Mouse (Mus musculus) spleen, adult 12 weeks (tissue): ENCODE measurements around the gene Qars.
A peak's percentile ranks its signal among the peaks of the same experiment; 100 is the strongest.

ENCODE experiments used
- DNase-seq: peaks from one replicate; pipeline ENCODE4 v3.0.0; 2022; ENCODE audit warnings: low spot score

The Qars gene

DNA sequence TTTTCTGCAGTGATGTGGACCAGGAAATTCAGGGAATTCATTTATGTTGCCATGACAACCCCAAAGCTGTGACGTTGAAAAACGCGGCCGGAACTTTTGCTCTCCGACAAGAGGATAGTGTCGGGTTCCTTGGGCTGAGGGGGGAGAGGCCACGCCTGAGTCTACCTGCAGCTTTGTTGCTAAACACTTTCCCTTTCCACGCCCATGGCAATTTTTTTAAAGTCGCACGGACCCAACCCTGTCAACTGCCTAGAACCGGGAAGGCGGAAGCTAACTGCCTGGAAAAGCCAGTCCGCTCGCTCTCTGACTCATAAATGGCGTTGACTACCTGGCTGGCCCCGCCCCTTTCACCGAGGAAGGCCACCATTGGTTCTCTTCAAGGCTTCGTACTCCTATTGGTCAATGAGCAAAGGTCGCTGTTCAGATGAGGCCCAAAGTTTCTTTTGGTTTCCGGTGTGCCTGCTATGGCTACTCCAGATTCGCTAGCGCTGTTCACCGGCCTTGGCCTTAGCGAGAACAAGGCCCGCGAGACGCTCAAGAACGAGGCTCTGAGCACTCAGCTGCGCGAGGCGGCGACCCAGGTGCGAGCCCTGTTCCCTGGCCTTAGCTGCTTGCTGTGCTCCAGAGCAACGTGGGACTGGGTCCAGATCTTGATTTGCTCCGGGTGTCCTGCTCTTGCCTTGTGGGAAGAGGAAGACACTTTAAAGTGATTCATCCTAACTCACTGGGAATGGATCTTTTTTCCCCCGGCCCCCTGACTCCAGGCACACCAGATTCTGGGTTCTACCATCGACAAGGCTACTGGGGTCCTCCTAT, at the start of gene Qars:
Qars (plus strand) TSS at position 88 of the 816 bp plus-strand sequence.
- peak; percentile 91 for DNase-seq

DNA sequence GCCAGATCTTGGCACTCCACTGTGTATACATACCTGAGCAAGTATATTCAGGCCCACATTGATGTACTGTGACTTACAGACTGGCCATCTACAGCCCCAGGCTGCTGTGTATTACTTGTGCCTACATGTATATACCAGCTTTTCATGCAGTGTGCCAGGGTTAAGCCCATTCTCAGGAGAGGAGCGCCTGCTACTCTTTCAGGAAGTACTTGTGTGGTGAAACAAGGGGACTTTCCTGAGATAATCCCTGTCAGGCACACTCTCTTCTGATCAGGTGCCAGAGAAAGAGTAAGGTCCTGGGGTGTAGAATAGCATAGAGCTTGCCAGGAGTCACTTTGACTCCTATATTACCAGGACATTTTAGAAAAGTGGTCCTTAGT, 47.6 kb upstream of the Qars start:
- DNase-seq, result no peak

DNA sequence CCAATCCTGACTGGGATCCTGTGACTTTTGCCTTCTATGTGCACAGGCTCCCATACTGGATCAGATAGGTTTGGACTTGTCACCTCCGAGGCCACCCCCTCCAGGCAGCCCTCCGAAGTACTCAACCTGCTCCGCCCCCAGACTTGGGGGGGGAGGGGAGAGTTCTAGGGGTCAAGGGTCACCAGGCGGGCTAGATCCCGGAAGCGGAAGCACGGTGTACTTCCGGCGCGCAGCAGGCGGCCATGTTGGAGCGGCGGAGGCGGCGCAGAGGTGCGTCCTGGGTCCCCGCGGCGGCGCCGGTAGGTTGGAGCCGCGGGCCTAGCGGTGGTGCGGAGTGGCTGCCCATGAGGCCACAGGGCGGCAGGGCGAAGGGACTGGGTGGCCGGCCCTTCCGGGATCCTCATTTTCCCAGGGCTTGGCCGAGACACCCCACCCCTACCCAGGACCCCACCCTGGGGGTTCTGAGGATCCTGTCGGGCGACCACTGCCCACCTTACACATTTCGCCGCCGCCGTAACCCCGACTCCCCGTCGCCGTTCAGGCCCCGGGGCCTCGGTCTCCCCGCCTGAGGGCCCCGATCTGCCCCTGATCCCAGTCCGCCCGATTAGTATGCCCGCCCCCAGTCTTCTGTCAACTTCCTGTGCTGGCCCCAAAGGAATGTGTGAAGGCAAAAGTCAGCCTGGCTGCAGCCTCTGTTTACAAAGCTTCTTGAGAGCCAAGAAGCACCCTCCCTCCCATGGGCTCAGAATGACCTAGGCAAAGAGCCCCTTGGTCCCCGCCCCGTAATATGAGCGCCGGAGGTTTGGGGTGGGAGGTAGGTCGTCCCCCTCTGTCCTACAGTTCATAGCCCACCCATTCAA, 47.0 kb upstream of the Qars start, which contains the start of gene Ccdc71:
Ccdc71 (plus strand) TSS at position 209 of the 860 bp plus-strand sequence.
- DNase-seq, result peak; percentile 71

DNA sequence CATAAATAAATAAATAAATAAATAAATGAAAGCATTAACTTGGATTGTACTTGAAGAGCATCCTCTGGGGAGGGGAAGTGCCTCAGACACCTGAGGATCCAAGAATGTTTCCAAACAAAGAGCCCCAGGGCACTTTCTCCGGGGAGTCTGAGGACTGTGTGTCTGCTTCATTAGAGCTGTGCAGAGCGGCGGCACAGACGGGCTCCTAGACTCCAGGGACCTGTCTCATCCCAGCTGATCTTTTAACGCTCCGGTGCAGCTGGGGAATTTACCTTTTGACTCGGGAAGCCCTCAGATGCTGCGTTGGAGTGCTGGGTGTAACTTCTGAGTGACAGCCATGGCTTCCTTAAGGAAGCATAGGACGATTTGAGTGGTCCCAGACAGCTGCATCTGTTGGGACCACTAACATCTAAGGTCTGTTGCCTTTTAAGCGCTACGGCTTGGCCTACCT, 46.3 kb upstream of the Qars start, which contains the start of gene Klhdc8b:
Klhdc8b (minus strand) TSS at position 401 of the 451 bp plus-strand sequence.
- DNase-seq, result no peak

DNA sequence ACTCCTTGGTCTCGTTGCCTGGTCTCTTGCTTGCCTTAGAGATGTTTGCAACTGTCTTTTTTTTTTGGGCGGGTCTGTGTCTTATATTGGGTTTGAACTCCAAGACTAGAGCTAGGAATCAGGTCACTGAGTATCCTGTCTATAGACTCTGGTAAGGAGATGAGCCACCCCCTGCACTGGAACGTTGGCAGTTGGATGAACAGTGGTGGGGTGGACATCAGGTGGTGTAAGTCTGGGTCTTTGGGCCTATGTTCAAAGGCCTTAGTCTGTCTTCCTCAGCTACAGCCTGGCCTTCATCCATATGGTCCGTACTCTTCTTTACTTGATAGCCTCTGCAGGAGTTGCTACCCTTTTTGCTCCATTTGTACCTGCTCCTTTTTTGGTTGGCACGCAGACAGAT, 45.8 kb upstream of the Qars start:
- no peak for DNase-seq

DNA sequence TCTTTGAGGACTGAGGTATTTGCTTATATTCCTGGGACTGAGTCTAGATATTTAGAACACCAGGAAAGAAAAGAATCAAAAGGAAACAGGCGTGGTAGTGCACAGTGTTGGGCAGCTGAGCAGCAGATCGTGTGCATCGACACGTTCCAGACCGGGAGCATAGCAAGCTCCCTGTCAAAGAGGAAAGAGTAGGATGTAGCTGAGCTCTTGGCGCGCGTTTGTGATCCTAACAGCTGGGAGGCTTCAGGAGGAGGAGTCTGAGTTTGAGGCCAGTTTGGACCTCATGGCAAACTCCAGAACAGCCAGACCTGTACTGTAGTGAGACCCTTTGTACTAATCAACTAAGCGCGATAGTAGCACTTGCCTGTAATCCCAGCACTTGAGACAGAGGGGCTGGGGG, 45.3 kb upstream of the Qars start:
- no peak for DNase-seq

DNA sequence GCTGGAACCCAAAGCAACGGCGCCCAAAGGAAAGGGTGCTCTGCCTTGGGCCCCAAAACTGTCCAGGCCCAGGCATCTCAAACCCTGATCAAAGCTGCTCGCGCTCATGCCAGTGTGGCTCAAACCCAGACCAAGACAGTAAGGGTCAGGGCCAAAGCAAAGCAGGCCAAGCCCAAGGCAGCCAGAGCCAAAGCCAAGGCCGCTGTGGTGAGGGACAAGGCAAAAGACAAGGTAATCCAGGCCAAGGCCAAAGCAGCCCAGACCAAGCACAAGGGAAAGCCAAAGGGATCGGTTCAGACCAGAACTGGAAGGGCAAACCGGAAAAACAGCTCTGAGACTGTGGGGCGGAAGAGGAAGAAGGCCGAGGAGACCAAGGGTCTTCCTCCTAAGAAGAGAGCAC, 43.8 kb upstream of the Qars start:
- DNase-seq, result no peak

DNA sequence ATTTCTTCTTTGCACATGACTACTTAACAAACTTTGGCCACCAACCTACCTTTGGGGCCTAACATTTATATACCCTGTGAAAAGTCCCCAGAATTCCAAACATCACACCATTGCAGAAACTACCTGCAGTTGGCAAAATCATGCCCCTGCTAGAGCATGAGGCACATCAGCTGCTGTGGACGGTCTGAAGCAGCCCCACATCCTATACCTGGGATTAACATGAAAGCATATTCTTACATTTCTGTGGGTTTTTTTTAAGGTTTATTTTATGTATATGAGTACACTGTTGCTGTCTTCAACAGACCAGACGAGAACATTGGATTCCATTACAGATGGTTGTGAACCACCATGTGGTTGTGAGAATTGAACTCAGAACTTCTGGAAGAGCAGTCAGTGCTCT, 41.3 kb upstream of the Qars start:
- no peak for DNase-seq

DNA sequence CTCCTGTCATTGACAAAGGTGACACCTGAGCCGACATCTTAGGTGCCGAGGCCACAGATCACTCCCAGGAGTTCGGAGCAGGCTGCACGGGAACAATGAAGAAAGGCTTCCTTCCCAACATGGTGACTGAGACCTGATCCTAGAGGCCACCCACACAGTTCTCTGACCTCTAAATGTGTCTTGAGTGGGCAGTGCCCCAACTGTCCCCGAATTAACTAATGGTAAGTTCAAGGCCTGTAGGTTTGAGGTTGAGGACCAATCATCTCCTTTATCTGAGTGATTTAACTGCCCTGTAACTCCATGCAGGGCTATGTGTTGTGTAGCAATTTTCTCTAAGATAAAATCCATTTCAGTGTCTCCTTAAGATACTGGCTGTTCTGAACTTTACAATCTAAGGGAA, 38.1 kb upstream of the Qars start:
- DNase-seq, result no peak

DNA sequence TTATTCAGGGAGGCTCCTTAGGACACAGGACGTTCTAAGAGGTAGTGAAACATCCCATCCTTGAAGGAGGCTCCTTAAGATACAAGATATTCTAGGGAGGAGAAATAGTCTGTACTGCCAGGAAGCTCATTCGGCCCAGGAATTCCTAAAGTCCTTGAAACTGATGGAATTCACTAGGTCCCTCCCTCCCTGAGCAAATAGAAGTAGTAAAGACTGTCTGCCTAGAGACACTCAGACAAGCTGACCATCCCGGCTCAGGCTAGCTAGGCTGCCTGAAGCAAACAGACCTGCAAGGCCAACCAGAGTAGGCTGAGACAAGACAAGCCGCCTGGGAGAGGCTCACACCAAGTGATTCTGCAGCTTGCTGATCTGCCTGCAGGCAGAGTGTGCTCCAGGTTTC, 37.7 kb upstream of the Qars start:
- no peak for DNase-seq

DNA sequence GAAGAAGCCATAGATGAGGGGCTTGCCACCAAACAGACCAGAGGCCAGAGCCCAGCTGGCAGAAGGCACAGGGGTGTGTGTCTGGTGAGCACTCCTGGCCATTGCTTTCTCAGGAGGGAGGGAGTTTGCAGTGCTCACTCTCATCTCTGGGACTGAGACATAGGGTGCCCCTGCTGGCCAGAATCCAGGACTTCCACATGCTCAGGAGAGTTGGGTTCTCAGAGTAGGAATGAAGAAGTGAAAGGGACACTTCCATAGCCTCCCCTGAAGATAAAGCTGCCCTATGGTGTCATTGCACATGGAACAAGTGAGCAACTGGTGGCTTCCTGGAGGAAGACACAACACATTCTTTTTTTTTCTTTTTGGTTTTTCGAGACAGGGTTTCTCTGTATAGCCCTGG, 33.0 kb upstream of the Qars start:
- DNase-seq, result no peak

DNA sequence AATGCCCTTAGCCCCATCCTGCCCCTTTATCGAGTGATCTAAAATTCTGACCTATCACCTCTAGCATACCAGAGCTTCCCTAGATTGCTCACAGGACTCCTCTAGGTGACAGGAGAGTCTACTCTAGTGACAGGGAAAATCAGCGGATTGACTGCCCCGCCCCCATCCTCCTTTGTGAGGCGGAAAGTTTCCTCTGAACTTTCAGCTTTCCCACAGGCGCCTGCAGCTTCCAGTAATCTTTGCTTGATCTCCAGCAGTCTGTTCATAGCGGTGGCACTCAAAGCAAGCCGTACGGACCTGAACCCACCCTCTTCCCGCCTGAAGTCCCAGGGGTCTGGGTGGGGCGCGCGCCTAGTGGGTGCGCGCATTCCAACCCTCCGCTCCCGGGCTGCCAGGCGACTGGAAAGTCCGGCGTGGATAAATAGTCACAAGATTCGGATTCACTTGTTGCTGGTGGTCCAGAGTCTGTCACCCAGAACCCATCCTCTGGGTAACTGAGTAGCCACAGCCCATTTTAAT, 28.8 kb upstream of the Qars start:
- DNase-seq, result no peak

DNA sequence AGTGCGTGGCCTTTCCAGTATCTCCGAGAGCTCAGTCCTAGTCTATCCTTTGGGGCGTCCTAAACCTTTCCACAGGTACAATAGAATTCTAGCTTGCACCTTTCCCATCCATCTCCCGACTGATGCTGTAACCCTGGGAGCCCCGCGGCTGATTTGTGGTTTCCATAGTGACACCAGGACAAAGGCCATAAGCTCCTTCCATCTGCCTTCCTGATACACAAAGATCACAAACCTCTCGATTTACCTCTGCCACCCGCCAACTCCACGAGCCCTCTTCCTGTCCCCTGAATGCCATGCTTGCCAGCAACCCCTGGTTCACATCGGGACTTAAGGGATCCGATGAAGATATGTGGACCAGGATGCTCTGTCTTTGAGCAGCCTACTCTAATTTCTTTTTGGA, 28.3 kb upstream of the Qars start:
- DNase-seq, result no peak

DNA sequence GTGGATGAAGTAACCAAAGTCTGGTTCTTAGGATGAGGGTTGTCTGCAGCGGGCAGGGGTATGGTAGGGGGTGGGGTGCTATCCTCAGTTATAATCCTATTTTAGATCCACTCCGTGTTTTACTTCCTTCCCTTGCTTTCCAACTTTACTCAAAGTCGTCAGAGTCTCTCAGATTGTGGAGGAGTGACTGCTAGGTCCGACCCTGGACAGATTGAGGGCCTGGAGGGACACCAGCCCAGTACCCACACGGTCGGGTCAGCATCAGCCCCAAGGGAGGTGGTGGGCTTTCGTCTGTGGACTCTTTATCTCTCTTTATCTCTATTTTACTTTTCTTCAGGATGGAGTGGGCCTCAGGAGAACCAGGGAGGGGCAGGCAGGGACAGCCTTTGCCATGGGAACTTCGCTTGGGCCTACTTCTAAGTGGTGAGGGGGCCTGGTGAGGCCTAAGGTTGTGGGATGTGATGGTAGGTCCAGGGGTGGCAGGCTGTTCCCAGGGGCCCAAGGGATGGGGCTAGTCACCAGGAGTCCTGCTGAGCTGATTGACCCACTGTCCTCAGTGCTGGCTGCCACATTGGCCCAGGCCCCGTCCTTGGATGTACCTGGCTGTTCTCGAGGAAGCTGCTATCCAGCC, 27.7 kb upstream of the Qars start, which contains the start of gene Lamb2:
Lamb2 (plus strand) TSS at position 16 of the 631 bp plus-strand sequence.
- DNase-seq, result no peak

DNA sequence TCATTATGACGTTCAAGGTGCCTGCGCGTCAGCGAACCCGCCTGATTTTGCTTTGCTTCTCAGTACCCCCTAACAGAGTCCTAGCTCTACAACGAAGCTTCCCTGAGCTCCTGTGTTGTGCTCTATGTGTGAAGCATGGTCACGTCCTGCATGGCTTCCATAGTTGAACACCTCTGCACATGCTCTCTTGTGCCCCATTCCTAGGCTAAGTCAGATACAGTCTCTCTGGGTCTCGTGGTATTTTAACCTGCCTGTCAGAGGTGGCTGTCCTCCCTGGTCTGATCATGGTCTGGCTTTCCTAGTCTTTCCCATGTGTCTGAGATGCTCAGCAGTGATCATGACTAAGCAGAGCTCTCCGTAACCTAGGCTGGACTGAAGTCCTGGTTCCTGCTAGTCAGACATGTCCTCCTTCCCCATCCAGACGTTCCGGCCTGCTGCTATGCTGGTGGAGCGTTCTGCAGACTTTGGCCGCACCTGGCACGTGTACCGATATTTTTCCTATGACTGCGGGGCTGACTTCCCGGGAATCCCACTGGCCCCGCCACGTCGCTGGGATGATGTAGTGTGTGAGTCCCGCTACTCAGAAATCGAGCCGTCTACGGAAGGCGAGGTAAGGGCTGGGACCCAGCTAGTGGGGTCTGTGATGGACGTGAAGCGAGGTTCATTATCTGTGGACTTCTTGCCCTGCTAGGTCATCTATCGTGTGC, 26.5 kb upstream of the Qars start:
- no peak for DNase-seq

DNA sequence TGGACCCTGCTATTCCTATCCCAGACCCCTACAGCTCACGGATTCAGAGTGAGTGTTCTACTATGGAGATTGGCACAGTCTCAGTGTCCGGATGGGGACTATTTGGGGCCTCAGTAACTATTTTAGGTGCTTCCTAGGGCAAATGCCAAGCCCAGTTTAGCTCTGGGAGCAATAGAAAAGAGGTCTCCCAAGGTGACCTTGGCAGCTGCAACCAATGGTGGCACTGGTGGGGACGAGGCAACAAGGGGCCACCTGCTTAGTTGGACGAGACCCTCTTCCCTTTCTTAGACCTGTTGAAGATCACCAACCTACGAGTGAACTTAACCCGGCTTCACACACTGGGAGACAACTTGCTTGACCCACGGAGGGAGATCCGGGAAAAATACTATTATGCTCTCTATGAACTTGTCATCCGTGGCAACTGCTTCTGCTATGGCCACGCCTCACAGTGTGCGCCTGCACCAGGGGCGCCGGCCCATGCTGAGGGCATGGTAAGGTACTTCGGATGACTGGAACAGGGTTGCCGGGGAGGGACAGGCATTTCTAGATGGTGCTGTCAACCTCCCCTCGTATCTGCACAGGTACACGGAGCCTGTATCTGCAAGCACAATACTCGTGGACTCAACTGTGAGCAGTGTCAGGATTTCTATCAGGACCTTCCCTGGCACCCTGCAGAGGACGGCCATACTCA, 25.8 kb upstream of the Qars start:
- DNase-seq, result no peak

DNA sequence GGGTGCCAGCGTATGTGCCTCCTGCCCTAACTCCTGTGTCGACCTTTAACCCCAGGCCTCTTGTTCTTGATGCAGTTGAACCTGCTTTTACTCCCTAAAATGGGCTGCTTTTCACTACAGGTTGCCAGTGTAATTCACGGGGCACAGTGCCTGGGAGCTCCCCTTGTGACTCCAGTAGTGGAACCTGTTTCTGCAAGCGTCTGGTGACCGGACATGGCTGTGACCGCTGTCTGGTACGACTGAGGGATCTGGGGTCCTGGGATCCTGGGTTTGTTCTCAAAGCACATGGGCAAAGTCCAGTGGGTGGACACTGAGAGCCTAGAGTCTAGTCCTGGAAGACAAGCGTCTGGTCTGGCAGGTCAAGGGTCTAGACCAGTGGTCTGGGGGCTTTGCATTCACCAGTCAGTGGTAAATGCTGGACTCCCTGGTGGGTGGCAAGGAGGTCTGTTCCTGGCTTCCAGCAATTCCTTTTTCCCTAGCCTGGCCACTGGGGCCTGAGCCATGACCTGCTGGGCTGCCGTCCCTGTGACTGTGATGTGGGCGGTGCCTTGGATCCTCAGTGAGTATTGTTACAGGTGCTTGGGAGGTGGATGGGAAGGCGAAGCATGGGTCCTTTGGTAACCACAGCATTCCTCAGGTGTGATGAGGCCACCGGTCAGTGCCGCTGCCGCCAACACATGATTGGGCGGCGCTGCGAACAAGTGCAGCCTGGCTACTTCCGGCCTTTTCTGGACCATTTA, 24.3 kb upstream of the Qars start:
- DNase-seq, result no peak

DNA sequence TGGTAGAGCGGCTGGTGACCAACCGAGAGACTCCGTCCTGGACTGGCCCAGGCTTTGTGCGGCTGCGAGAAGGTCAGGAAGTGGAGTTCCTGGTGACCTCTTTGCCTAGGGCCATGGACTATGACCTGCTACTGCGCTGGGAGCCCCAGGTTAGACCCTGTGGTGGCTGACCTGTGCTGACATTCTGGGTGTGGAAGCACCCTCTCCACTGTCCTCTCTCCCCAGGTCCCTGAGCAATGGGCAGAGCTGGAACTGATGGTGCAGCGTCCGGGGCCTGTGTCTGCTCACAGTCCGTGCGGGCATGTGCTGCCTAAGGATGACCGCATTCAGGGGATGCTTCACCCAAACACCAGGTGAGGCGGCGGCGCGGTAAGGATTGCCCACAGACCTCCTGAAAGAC, 23.5 kb upstream of the Qars start:
- DNase-seq, result no peak

DNA sequence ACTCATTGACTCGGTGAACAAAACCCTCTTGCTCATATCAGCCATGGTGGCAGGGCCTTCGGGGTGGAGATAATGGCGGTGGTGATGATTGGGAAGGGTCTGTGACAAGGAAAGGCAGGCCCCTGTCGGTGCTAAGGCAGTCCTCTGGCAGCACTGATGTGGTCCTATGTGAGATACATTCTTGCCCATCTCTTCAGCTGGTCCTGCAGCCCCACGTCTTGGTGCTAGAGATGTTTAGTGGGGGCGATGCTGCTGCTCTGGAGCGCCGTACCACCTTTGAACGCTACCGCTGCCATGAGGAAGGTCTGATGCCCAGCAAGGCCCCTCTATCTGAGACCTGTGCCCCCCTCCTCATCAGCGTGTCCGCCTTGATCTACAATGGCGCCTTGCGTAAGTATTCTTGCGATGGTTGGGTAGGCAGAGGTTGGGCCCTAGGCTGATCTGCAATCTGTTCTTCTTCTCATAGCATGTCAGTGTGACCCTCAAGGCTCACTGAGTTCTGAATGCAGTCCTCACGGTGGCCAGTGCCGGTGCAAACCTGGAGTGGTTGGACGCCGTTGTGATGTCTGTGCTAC, 22.1 kb upstream of the Qars start:
- DNase-seq, result no peak

DNA sequence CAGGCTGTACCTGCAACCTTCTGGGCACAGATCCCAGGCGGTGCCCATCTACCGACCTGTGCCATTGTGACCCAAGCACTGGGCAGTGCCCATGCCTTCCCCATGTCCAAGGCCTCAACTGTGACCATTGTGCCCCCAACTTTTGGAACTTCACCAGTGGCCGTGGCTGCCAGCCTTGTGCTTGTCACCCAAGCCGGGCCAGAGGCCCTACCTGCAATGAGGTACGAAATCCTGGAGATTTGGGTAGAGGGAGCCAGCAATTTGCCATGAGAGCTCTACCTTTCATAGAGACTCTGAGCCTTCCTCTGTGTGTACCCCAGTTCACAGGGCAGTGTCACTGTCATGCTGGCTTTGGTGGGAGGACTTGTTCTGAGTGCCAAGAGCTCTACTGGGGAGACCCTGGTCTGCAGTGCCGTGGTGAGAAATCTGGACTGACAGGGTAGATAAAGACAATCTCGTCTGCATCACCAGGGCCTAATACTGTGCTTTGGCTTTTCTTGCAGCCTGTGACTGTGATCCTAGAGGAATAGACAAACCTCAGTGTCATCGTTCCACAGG, 20.5 kb upstream of the Qars start:
- DNase-seq, result no peak
